Comparison of ENCODE assay signal across 34 mouse cellular contexts in the genomic region with DNA sequence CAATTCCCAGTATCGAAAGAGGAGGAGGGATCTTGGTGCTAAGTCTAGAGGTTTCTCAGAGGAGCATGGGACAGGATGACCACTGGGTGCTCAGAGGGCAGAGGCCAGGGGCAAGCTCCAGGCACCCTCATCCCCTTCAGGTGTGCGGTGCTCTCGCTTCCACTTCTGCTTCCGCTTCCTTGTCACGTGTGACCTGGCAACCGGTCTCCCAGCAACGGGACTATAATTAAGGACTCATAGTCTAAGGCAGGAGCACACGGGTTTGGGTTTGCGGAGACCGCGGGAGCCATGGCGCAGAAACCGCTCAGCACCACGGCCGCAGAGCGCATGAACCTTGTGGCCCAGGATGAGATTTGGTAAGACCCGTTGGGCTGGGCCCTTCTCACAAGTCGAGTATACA. TPM values are rescaled to one million over a fixed set of nuclear protein-coding genes. Genes with fewer than 3 reads are reported as not detected.
DNase-seq lines count a peak whose midpoint lies in the region; ATAC-seq lines count a peak whose summit lies in the region.
"Had no signal": no experiment of that assay in that cellular context is flagged by ENCODE, and none has a peak within 500 bp of the region (broad histone marks: within the 10 kb centered on the region; RNA-seq: fewer than 3 reads in every experiment).

1700021F07Rik (plus strand) TSS at position 211 of the 400 bp plus-strand sequence.

- H3K27me3 ChIP-seq in limb, embryonic 13.5 days: no peaks in the 10 kb centered on the region
- H3K27me3 ChIP-seq in limb, embryonic 10.5 days (ENCODE audit: low read depth, poor library complexity, severe bottlenecking): no peaks in the 10 kb centered on the region
- H3K27me3 ChIP-seq: embryonic facial prominence, embryonic 13.5 days; forebrain, embryonic 12.5 days; forebrain, embryonic 15.5 days had no signal

- H3K4me3 ChIP-seq in limb, embryonic 13.5 days: no peak within 1 kb of the TSS
- no peak within 1 kb of the TSS for H3K4me3 ChIP-seq in limb, embryonic 10.5 days
- H3K4me3 ChIP-seq: embryonic facial prominence, embryonic 10.5 days; embryonic facial prominence, embryonic 13.5 days; erythroblast, embryonic 14.5 days; forebrain, embryonic 12.5 days; forebrain, embryonic 15.5 days; heart, adult 2 months; heart, embryonic 10.5 days; heart, embryonic 13.5 days had no signal

- no peaks in the 10 kb centered on the region for H3K36me3 ChIP-seq in limb, embryonic 13.5 days
- no peaks in the 10 kb centered on the region for H3K36me3 ChIP-seq in limb, embryonic 10.5 days
- H3K36me3 ChIP-seq: embryonic facial prominence, embryonic 10.5 days; embryonic facial prominence, embryonic 13.5 days; forebrain, embryonic 12.5 days; forebrain, embryonic 15.5 days; G1E; heart, embryonic 10.5 days; heart, embryonic 13.5 days had no signal

- no peak within 1 kb of the TSS for H3K4me2 ChIP-seq in limb, embryonic 13.5 days (replicated peaks)
- H3K4me2 ChIP-seq: embryonic facial prominence, embryonic 13.5 days; forebrain, embryonic 12.5 days; forebrain, embryonic 15.5 days; heart, embryonic 13.5 days; hindbrain, embryonic 14.5 days had no signal

- WGBS in limb, embryonic 13.5 days: 90% methylated on average over 18 of the region's 18 CpGs
- 92% methylated on average over 18 of the region's 18 CpGs for WGBS in limb, embryonic 10.5 days

- H3K4me1 ChIP-seq in limb, embryonic 13.5 days: peaks cover 19% of the 10 kb centered on the region
- H3K4me1 ChIP-seq in limb, embryonic 10.5 days: peaks cover 7% of the 10 kb centered on the region
- H3K4me1 ChIP-seq: forebrain, embryonic 12.5 days; forebrain, embryonic 15.5 days; heart, embryonic 10.5 days; heart, embryonic 13.5 days had no signal

- 0 out of 2 replicates have a peak, but pooled peaks cover 3% of the 10 kb centered on the region for H3K9me3 ChIP-seq in limb, embryonic 13.5 days
- no peaks in the 10 kb centered on the region for H3K9me3 ChIP-seq in limb, embryonic 10.5 days (replicated peaks)
- H3K9me3 ChIP-seq: embryonic facial prominence, embryonic 10.5 days; embryonic facial prominence, embryonic 13.5 days; forebrain, embryonic 12.5 days; forebrain, embryonic 15.5 days; heart, embryonic 10.5 days; heart, embryonic 13.5 days had no signal

- DNase-seq in limb, embryonic 10.5 days (ENCODE audit: low spot score): no peak
- peak; percentile 70 for DNase-seq in A20 (ENCODE audit: low read depth, low spot score)
- peak; percentile 10 for DNase-seq in ES-CJ7 (ENCODE audit: low read depth, low spot score)
- DNase-seq in frontal cortex, adult 2 months (ENCODE audit: extremely low spot score in 1 of 2, low spot score in 1 of 2): no peak
- no peak for DNase-seq in layer of hippocampus, adult 9-11 months
- DNase-seq: adrenal gland, adult 8-10 months; adrenal gland, postnatal 25 days; cerebellum, adult 11-12 months; cerebellum, adult 8-10 months; cerebellum, postnatal 10 days; cerebellum, postnatal 36 days; embryo, embryonic 11 days; gastrocnemius, postnatal 10 days; gastrocnemius, postnatal 36 days; heart, adult 2 months; heart, postnatal 14 days; heart, postnatal 4 days had no signal

- ATAC-seq in limb, embryonic 13.5 days (ENCODE audit: low FRiP score, low read depth): no peak
- ATAC-seq: activated CD4-positive, CD25-positive, alpha-beta regulatory T cell, adult 4 months; forebrain, embryonic 15.5 days; hindbrain, postnatal 0 days; Patski had no signal

- no peak within 1 kb of the TSS for H3K27ac ChIP-seq in limb, embryonic 13.5 days
- H3K27ac ChIP-seq in limb, embryonic 10.5 days: no peak within 1 kb of the TSS
- H3K27ac ChIP-seq: embryonic facial prominence, embryonic 10.5 days; embryonic facial prominence, embryonic 13.5 days; forebrain, embryonic 12.5 days; forebrain, embryonic 15.5 days; heart, adult 2 months; heart, embryonic 10.5 days; heart, embryonic 13.5 days; hindbrain, embryonic 14.5 days; hindbrain, postnatal 0 days had no signal

- H3K9ac ChIP-seq in limb, embryonic 13.5 days: 0 out of 2 replicates have a peak within 1 kb of the TSS, but pooled peaks have one; percentile 31
- H3K9ac ChIP-seq: embryonic facial prominence, embryonic 13.5 days; forebrain, embryonic 12.5 days; forebrain, embryonic 15.5 days; heart, embryonic 13.5 days; hindbrain, embryonic 14.5 days had no signal

RNA-seq across cellular contexts. Expression of gene 1700021F07Rik, which starts in this region (rescaled TPM):
- polyA plus RNA-seq in limb, embryonic 13.5 days (2015; fragmentation: Nextera tagmentation; extraction: Ambion mirVana): not detected in 2 replicates
- not detected in 2 replicates for polyA plus RNA-seq in limb, embryonic 10.5 days (2016; fragmentation: Nextera tagmentation; extraction: Ambion mirVana)
- polyA plus RNA-seq in frontal cortex, adult 2 months (2012; rRNA removed): not detected in 2 replicates
- polyA plus RNA-seq: activated CD4-positive, CD25-positive, alpha-beta regulatory T cell, adult 4 months; brain, embryonic 14.5 days; cortical plate, adult 2 months; embryonic facial prominence, embryonic 10.5 days; embryonic facial prominence, embryonic 13.5 days; erythroblast, embryonic 14.5 days; forebrain, embryonic 12.5 days; forebrain, embryonic 15.5 days; G1E; heart, adult 2 months; heart, embryonic 10.5 days; heart, embryonic 13.5 days; heart, embryonic 16.5 days; hindbrain, embryonic 11.5 days; hindbrain, embryonic 14.5 days; hindbrain, postnatal 0 days; Patski had no signal

Comparison
In these comparisons a context has a peak if more than half of its experiments do, and no peak if none do; other contexts are left out.
1. DNase-seq: peak in A20 (single experiment) and ES-CJ7 (single experiment); none in limb, embryonic 10.5 days (single experiment), frontal cortex, adult 2 months (0 of 2) and layer of hippocampus, adult 9-11 months (single experiment).